Mouse (Mus musculus): ENCODE measurements around the gene Ampd2.

Ampd2 gene

DNA sequence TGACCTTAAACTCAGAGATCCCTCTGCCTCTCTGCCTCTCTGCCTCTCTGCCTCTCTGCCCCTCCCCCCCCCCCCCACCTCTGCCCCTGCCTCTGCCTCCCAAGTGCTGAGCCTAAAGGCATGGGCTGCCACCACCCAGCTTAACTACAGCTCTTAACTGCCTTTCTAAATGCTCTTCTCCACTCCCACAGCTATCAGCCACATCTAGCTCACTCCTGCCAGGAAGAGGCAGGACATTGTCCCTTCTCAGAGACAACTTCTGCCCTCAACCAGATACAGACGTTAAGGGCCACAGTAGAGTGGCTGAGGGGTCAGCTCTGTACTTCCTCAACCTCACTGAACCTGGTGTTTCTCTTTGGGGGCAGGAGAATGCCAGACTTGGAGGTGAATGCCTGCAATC lies 17.6 kb downstream of the Ampd2 start:
- no peak for DNase-seq (ENCODE audit: low spot score)

DNA sequence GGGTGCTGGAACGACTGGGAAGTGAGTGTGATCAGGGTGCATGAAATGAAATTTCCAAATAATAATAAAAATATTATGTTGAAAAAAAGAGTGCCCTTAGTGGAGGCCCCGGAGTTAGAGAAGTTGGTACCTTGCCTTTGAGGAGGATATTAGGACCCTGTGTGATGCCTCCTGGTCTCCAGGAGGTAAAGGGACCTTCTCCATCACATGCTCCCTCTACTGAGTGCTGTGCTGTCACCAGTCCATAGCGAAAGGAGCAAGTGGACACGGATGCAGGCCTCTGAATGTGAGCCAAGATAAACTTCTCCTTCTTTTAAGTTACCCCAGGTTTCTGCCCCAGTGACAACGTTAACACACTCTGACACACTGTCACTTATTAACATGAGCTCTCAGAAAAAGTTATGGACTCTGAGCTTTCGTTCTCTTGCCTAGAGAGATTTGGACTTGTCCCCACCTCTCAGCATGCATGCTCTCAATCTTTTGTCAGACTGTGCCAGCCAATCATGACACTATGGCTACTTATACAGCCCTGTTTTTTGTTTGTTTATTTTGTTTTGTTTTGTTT lies 19.0 kb downstream of the Ampd2 start:
- no peak for DNase-seq (ENCODE audit: low spot score)

DNA sequence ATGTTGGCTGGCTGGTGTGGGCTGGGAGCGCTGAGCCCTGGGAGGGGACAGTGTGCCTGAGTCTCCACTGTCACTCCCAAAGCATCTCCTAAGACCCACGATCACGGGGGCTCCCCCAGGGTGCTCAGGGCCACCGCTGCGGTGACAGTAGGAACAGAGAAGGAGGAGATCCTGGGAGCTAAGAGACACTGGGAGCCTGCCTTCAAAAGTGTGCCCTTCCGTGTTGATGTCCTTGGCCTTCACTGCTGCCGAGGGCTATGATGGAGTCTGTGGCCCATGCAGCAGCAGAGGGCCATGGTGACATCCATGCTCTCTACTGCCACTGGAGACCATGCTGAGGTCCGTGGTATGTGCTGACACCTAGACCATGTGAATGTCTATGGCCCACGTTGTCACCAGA lies 20.9 kb downstream of the Ampd2 start:
- no peak for DNase-seq (ENCODE audit: low spot score)

DNA sequence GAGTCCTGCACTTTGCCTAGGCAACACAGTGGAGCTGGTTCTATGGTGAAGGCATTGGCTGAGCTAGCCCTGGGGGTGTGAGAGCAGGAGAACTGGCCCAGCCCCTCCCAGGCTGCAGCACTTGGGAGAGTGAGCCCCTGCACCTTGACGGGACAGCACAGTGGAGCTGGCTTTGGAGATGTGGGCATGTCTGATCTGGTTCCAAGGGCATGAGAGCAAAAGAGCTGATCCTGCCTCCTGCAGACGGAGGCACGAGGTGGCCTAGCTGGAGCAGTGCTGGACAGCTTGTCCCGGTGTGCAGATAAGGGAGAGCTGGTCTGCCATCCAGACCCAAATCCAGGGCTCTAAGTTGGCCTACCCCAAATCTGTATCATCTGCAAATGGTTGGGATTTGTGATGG lies 21.8 kb downstream of the Ampd2 start:
- no peak for DNase-seq (ENCODE audit: low spot score)

DNA sequence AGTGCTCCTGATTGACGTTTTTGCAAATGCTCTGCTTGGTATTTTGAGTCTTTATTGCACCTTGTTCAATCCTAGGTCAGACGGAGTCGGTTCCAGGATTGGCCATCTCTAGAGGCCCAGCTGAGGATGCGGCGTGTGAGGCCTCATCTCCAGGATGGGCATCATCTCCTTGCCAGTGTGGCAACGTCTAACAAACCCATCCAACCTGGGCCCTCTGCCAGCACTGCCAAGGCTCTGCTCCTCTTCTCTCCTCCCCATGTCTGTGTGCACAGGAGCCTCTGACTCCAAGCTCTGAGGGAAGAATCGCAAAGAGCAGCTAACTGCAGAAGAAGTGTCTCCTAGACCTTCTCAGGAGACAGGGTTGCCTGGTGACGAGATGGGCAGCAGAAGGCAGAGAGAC lies 23.8 kb downstream of the Ampd2 start:
- peak; percentile 36 for DNase-seq (ENCODE audit: low spot score)

DNA sequence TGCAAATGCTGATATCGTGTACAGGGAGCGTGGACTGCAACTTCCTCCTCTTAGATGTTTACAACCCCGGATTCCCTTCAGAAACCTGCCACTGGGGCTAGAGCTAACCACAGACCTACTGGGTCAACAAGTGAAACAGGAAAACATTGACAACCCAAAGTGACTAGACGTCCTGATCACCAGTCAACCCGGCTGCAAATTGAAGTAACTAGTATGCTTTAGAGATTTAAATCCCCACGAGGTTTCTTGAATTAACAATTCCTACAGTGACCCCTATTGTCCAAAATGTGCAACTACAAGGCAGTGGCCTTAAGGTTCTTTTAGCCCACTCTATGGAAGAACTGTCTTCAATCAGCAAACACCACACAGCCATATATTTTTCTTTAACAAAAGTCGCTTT lies 25.0 kb downstream of the Ampd2 start:
- DNase-seq (ENCODE audit: low spot score), result no peak

DNA sequence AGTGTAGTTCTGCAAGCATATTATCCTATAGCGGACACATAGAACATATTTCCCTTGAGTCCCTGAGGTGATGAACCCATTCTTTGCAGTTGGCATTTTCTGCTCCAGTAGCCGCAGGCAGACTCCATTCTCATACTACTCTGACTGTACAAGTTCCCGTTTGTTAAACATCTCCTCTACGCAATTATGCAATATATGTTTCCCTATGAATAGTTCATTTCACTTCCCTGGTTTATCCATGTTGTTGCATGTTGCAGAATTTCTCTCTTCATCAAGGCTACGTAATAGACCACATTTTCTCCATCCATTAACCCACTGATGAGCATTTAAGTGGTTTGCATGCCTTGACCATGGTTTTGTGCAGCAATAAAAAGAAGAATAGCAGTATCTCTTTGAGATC lies 36.0 kb downstream of the Ampd2 start:
- no peak for DNase-seq (ENCODE audit: low spot score)

DNA sequence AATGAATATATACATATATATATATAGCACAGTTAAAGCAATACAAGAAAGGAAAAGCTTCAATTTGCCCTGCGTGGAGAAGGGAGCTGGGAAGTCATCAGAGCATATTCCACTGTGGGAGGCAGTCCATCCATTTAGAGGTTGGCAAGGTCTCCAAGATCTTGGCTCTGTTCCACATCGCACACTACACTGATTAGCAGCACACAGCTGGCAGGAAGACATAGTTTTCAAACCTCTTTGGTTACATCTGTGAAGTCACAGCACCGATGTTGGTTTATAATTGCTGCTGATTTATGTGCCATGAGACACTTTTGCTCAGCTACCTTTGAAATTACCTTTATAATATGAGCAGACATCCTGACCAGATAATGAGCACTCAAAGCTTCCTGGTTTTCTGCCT lies 38.1 kb downstream of the Ampd2 start:
- no peak for DNase-seq (ENCODE audit: low spot score)

DNA sequence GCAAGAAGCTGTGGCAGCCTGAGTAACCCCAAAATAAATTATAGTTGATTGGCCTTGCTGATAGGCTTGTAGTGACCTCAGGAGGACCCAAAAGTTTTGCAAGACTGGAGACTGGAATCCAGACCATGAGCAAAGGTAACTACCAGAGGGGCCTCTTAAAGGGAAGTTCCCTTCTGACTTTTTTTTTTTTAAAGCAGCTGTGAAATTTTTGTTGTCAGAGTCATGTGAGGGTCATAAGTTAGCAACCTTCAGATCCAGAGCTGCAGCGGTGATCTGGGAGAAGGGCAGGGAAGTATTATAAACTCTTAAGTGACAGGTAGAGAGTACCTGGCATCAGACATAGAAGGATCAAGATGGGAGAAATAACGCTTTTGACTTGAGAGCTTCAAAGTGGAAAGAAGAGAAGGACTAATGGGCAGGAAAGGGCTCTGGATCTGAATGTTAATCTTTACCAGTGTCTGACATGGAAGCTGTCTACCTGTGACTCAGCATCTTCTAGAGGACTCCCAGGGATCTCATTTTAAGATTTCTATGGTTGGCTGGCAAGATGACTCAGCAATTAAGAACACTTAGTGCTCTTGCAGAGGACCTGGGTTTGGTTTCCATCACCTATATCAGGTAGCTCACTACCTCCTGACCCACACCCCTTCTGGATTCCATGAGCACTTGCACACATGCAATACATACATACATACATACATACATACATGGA lies 39.4 kb downstream of the Ampd2 start:
- no peak for DNase-seq (ENCODE audit: low spot score)

DNA sequence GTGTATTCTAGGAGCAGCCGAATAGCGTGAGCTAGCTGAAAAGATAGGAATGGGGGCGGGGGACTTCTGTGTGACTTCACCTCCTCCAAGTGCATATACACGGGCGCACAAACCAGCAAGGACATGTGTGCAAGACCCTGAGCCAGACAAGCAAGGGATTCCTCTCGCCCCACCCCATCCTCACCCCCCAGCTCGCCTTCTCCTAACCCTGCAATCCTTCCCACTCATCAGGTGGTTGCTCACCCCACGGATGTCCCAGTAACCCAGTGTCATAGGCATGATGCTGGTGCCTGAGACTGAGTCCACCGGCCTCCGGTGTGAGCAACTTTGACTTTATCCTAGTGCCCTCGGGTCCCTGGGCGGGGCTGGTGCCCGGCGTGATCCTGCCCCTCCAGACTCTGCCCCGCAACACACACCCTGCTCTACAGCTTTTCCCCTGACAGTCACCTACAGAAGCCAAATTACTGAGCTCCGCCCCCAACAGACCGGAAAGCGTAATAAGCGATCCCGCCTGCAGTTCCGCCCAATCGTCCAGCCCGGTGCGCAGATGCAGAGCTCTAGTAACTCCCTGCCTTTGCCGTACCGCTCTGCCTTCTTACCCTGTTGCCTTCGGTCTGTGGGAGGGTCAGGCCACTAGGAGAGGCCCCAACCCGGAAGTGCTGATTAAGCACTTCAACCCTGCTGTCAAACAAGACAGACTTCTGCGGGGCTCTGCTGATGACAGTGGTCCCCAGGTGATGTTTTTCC lies 41.9 kb downstream of the Ampd2 start, which contains the start of gene Gstm4:
Gstm4 (minus strand) TSS at position 501 of the 747 bp plus-strand sequence.
- peak; percentile 81 for DNase-seq (ENCODE audit: low spot score)

DNA sequence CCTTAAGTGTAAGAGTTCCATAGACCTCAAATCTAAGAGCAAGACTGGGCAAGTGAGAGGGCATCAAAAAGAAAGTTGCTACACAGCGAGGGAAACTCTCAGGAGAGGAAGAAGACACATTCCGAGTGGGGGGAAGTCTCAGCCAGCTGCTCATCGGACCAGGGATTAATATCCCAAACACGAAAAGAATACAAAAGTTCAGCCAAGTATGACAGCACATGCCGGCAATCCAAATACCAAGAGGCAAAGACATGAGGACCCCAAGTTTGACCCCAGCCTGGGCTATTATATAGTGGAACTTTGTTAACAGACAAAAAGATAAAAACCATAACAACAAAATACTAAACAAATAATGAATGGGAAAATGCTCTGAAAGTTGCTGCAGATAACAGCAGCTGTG lies 53.3 kb downstream of the Ampd2 start:
- DNase-seq (ENCODE audit: low spot score), result no peak

DNA sequence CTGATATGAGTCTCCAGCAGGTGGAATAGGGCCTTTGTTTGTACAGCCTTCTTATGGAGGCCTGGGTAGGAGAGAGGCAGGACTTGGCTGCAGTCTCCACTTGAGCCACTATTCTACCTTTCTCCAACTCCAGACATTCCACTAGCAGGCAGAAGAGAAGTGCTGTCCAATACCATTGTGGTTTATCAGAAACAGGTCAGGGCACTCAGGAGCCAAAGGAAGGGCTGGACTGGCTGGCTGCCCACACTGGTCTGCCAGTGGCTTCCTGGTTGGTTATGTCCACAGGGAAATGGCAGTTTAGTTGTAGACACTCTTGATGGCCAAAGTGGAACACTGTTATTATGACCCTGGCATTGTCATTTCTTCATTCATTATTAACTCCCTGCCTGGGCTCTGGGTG lies 54.3 kb downstream of the Ampd2 start:
- DNase-seq (ENCODE audit: low spot score), result no peak

DNA sequence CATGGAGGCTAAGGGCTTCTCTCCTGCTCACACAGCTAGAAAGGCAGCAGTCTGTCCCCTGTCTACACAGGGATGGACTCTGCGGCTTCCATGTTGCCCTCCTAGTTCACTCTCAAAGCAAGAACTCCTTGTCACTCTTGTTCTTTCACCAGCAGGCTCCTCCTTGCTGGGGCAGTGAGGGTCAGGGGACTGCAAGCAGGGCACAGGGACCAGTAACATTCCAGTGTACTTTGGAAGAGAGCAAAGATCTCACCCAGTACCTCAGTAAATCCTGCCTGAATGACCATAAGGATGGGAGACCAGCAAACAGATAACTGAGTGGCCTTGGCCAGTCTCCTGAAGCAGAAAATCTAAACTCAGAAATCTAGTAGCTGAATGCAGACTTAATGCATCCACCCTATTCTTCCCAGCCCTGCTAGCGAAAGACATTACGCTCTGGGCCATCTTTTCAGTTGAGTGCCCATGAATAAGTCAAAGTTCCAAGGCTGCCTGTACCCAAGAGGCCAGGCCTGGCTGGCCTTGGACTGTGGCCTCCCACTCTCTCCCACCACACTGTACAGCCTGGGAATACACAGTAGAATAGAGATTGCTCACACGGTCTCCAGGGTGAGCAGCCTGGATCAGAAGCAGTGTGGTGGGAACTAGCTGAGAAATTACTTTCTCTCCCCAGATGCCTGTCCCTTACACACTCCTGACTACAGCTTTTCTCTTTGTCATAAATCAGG lies 57.6 kb downstream of the Ampd2 start:
- DNase-seq (ENCODE audit: low spot score), result no peak

DNA sequence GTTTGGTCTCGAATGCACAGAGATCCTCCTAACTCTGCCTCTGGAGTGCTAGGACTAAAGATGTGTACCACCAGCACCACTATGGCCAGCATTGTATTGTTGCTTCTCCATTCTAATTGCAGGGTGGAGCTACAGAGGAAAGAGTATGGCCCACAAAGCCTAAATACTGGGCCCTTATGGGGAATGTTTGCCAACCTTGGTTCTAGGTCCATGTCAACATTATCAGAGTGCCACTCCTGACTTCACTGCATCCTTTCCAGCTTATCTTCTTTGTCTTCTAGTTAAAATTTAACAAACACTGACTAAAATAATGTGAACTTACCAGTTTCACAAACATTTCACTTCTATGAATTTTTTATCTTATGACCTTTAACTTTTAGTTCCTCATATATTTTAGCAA lies 59.9 kb downstream of the Ampd2 start:
- no peak for DNase-seq (ENCODE audit: low spot score)

DNA sequence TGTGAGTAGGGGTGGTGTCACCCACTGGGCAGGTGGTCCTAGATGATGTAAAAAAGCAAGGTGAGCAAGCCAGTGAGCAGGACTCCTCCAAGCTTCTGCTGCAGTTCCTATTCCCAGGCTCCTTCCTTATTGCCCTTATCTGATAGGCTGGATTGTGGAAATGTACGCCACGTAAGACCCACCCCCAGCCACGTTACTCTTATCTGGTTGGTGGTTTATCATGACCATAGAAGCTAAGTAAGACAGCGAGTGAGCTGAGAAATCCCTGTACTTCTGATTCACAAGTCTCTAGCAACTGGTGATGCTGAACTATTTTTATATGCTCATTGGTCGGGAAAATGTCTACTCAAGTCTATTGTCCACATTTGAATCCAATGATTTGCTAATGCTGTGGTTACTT lies 60.4 kb downstream of the Ampd2 start:
- DNase-seq (ENCODE audit: low spot score), result no peak

DNA sequence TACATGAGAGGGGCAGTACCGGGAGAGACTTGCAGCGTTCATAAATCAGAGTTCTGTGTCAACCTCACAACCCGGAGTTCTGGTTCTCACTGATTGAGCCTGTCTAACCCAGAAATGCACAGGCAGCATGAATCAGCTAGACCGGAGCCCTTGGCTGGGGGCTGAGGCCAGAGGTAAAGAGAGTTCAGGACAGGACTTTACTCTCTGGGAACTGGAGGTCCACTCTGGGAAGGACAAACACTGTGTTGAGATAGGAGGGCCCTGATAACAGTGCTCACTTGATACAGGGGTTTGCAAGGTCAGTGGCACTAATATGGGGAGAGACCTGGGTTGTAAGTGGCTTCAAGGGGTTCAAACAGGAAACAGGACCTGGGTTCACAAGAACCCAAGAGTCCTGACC lies 61.1 kb downstream of the Ampd2 start:
- DNase-seq (ENCODE audit: low spot score), result no peak

Data from ovary, postnatal 36 days (tissue).